Mouse (Mus musculus) ES-Bruce4 (cell line): Measurements from ENCODE around the gene Aqp6.

ENCODE experiments used
- CTCF ChIP-seq: IDR thresholded peaks from one replicate; pipeline ENCODE4 v1.8.1; 2011; ENCODE audit warnings: low read depth, low read length
- EP300 ChIP-seq: IDR thresholded peaks from 2 replicates; pipeline ENCODE4 v1.6.1; 2011; ENCODE audit warnings: low read depth, low read length; ENCODE audit not compliant: insufficient read depth
- POLR2A ChIP-seq: IDR thresholded peaks from one replicate; pipeline ENCODE4 v1.8.1; 2011; ENCODE audit warnings: low read length; ENCODE audit not compliant: insufficient read depth

DNA sequence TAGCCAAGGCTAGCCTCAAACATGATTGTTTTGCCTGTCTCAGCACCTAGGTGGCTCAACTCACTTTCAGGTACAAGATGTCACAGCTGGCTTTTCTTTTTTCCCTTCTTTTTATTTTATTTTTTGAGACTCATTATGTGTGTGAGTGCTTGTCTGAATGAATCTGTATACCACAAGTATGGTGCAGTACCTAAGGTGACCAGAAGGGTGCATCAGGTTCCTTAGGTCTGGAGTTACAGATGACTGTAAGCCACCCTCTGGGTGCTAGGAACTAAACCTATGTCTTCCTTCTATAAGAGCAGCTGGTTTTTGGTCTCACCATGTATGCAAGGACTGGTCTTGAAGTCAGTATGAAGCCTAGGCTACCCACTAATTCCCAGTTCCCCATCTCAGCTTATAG is 30.4 kb downstream of the Aqp6 start:
- TF ChIP-seq CTCF = no peak
- no peak for TF ChIP-seq POLR2A
- no peak for TF ChIP-seq EP300
